Mouse (Mus musculus) megakaryocyte-erythroid progenitor cell, adult 5-6 weeks (primary cell): ENCODE measurements at regions not wholly inside any gene's neighbourhood (a gene's known extent, or its start where the extent isn't known, plus 50 kb on each side); places are given as distances from the start of the nearest gene placed in this dataset.
"Not testable (repeated sequence)": the region's sequence is repeated elsewhere in the genome, so short reads cannot be mapped to it uniquely, and the experiment has no call there.

ENCODE experiments used
- ATAC-seq: replicated peaks from 2 replicates; pipeline ENCODE4 v1.8.0; 2016; ENCODE audit warnings: mild to moderate bottlenecking, inconsistent platforms; ENCODE audit not compliant: severe bottlenecking, poor library complexity, low FRiP score, low TSS enrichment

DNA sequence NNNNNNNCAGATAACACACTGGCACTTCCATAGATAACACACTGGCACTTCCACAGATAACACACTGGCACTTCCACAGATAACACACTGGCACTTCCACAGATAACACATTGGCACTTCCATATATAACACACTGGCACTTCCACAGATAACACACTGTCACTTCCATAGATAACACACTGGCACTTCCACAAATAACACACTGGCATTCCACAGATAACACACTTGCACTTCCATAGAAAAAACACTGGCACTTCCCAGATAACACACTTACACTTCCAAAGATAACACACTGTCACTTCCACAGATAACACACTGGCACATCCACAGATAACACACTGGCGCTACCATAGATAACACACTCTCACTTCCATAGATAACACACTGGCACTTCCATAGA, 105.7 kb upstream of the Afdn start:
- not testable (repeated sequence) for ATAC-seq

- ATAC-seq = no peak
These were observed 104.3 kb upstream of the Afdn start for GRCm38 (mm10) chr17:13656065-13656464.

DNA sequence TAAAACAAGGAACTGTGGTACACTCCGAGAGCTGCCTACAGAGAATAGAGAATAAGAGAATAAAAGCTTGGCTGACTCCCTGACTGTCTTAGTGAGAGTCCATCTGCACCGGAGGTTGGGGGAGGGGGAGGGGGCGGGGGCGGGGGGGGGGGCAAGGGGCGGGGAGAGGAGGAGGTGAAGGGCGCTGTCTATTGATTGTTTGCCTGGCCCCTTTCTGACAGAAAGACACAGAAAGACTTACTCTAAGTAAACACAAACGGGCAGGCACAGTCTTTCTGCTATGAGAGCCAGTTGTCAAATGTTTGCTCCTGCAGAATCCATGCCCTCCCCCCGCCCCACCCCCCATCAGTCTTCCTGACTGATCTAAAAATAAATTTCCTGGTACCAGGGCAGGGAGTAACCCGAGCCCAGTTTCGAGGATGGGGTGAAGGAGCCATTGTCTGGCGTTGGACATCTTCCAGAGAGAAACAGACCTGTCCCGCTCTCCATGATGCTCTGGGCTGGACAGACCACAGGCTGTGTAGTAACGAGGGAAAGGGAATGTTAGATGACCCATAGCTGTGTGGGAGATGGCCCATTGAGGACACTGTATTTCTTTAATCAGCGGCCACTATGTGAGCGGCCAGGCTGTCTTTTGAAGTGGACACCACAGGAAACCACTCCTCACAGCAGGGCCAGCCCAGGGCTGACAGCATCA, 103.7 kb upstream of the Afdn start:
- no peak for ATAC-seq

DNA sequence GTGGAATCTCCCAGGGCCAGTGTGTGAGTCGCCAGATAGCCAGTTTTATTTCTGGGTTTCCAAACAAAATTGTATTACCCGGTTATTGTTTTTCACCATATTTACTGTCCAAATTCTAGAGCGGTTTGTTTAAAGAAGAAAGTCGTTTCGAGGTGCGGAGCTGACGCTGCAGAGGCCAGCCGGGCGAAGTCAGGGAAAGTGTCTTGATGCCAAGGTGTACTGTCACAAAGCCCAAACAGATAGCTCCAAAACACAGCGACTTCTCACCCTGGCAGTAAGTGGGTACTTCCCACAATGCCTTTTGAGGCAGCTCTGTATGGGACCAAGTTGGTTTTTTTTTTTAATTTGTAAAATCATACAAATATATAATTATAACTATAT, 103.2 kb upstream of the Afdn start:
- no peak for ATAC-seq

GRCm38 (mm10) chr17:13657656-13658292, 102.6 kb upstream of the Afdn start:
- ATAC-seq = no peak

GRCm38 (mm10) chr17:13658321-13658978, 101.9 kb upstream of the Afdn start:
- ATAC-seq = no peak

- 0 out of 2 replicates have a peak, but pooled peaks have one; percentile 31 for ATAC-seq
These were observed 101.2 kb upstream of the Afdn start for GRCm38 (mm10) chr17:13659103-13659502.

DNA sequence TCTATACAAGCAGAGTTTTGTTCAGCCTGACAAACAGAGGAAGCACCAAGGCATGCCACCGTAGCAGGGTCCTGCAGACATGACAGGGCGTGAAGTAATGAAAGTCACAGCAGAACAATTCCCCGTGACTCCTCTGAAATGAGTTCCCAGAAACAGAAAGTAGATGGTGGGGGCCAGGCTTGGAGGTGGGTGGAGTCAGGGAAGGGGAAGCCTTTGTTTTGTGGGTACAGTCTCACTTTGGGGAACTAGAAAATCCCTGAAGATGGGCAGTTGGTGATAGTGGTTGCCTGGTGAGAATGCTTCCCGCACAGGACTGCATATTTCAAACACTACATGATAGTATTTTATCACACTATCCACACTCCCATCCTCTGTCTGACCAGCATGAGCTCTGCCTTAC, 100.4 kb upstream of the Afdn start:
- ATAC-seq = 0 out of 2 replicates have a peak, but pooled peaks have one; percentile 21

GRCm38 (mm10) chr17:13661023-13661422, 99.3 kb upstream of the Afdn start:
- peak; percentile 28 for ATAC-seq

GRCm38 (mm10) chr17:13662152-13662551, 98.2 kb upstream of the Afdn start:
- ATAC-seq = no peak
